Mouse (Mus musculus) small intestine, adult 2 months (tissue): ENCODE measurements around the gene Rasgef1b. TPM values are rescaled to one million over a fixed set of nuclear protein-coding genes. Genes with fewer than 3 reads are reported as not detected.

ENCODE experiments used
- H3K27ac ChIP-seq: fragments of 200-500 bp; 2 replicates; pipeline ENCODE4 v1.5.1; 2012; ENCODE audit warnings: low read depth, low read length, control low read depth, inconsistent platforms; ENCODE audit not compliant: insufficient read depth
- H3K27me3 ChIP-seq: fragments of 200-500 bp; 2 replicates; pipeline ENCODE4 v1.6.1; 2012; ENCODE audit warnings: mild to moderate bottlenecking, moderate library complexity, low read length, inconsistent platforms; ENCODE audit not compliant: control insufficient read depth, insufficient read depth
- H3K36me3 ChIP-seq: fragments of 200-500 bp; 2 replicates; pipeline ENCODE4 v1.6.1; 2012; ENCODE audit warnings: mild to moderate bottlenecking, low read length, control low read depth, inconsistent platforms; ENCODE audit not compliant: control insufficient read depth, insufficient read depth
- H3K4me1 ChIP-seq: fragments of 200-500 bp; 2 replicates; pipeline ENCODE4 v1.6.1; 2012; ENCODE audit warnings: low read length, inconsistent platforms, mixed read lengths; ENCODE audit not compliant: control insufficient read depth, insufficient read depth, insufficient read length
- H3K4me3 ChIP-seq: fragments of 200-500 bp; 2 replicates; pipeline ENCODE4 v1.5.1; 2012; ENCODE audit warnings: low read depth, mild to moderate bottlenecking, control low read depth, inconsistent platforms, low read length, moderate library complexity
- CTCF ChIP-seq: fragments of 200-500 bp; IDR thresholded peaks from 2 replicates; pipeline ENCODE4 v1.5.1; 2012; ENCODE audit warnings: low read depth, mild to moderate bottlenecking, control low read depth, inconsistent platforms, low read length, moderate library complexity, mixed read lengths; ENCODE audit not compliant: insufficient replicate concordance, insufficient read length; ENCODE audit errors: extremely low read depth
- POLR2A ChIP-seq: fragments of 200-500 bp; IDR thresholded peaks from 2 replicates; pipeline ENCODE4 v1.6.1; 2012; ENCODE audit warnings: low read depth, mild to moderate bottlenecking, control low read depth, inconsistent platforms, low read length, moderate library complexity
- WGBS: fragments of 180-500 bp; shearing (Covaris S2); methylation state at CpG from one replicate; pipeline ENCODE4 v1.1.7; 2018; 5-methylcytosine and 5-hydroxymethylcytosine counted together
- polyA plus RNA-seq: library from polyadenylated mRNA; depleted of rRNA; stranded (reverse); fragments of >200 nt; gene quantifications from 2 replicates; pipeline ENCODE4 v1.2.3, GENCODE M21; 2012

Rasgef1b gene
- polyA plus RNA-seq, 1 experiment: 16.2 TPM

- H3K4me1 ChIP-seq: peaks cover 6% of the 10 kb centered on the region; the same call in 1 of the 2 replicates
- TF ChIP-seq POLR2A: no peak
- TF ChIP-seq CTCF: no peak
- 5% methylated on average over 18 of the region's 18 CpGs for WGBS
- peak overlapping the region; percentile 24 for H3K4me3 ChIP-seq
- H3K27me3 ChIP-seq: peaks cover 12% of the 10 kb centered on the region
- no peak overlapping the region for H3K27ac ChIP-seq
- H3K36me3 ChIP-seq: no peaks in the 10 kb centered on the region
Measured at GRCm38 (mm10) chr5:99729361-99729882, 557 bp upstream of the Rasgef1b start.

- Histone ChIP-seq H3K4me3 (peak overlapping the region; percentile 67), H3K4me1 (peaks cover 6% of the 10 kb centered on the region; the same call in 1 of the 2 replicates), H3K36me3 (no peaks in the 10 kb centered on the region), H3K27ac (no peak overlapping the region), H3K27me3 (peaks cover 12% of the 10 kb centered on the region)
- TF ChIP-seq CTCF (no peak), POLR2A (no peak)
- under 1% methylated on average over 15 of the region's 15 CpGs for whole genome bisulfite sequencing
Measured at GRCm38 (mm10) chr5:99728027-99728451, 826 bp downstream of the Rasgef1b start.

GRCm38 (mm10) chr5:99723941-99724340 is 4.9 kb downstream of the Rasgef1b start:
- TF ChIP-seq POLR2A (no peak), CTCF (no peak)
- no peak overlapping the region for H3K4me3 ChIP-seq
- no peaks in the 10 kb centered on the region for H3K36me3 ChIP-seq
- H3K27me3 ChIP-seq: peaks cover 11% of the 10 kb centered on the region
- H3K27ac ChIP-seq: no peak overlapping the region
- H3K4me1 ChIP-seq: peaks cover 3% of the 10 kb centered on the region; the same call in 1 of the 2 replicates
- 90% methylated on average over 6 of the region's 6 CpGs for WGBS

- WGBS: 87% methylated on average over 2 of the region's 2 CpGs
- H3K4me1 ChIP-seq: no peaks in the 10 kb centered on the region
- H3K27ac ChIP-seq: no peak overlapping the region
- H3K36me3 ChIP-seq: no peaks in the 10 kb centered on the region
- TF ChIP-seq POLR2A (no peak), CTCF (no peak)
- H3K27me3 ChIP-seq: no peaks in the 10 kb centered on the region; the same call in none of the 2 replicates
- no peak overlapping the region for H3K4me3 ChIP-seq
Measured at GRCm38 (mm10) chr5:99722310-99722709, 6.6 kb downstream of the Rasgef1b start.

- H3K27me3 ChIP-seq: no peaks in the 10 kb centered on the region
- no peaks in the 10 kb centered on the region for H3K36me3 ChIP-seq
- H3K27ac ChIP-seq: no peak overlapping the region
- no peak overlapping the region for H3K4me3 ChIP-seq
- no peaks in the 10 kb centered on the region for H3K4me1 ChIP-seq
- WGBS: 76% methylated on average over 2 of the region's 2 CpGs
- no peak for TF ChIP-seq POLR2A
- no peak for TF ChIP-seq CTCF
Measured at GRCm38 (mm10) chr5:99720554-99720953, 8.3 kb downstream of the Rasgef1b start.

- TF ChIP-seq POLR2A (no peak), CTCF (no peak)
- H3K36me3 ChIP-seq: no peaks in the 10 kb centered on the region
- H3K27ac ChIP-seq: no peak overlapping the region
- 77% methylated on average over 8 of the region's 8 CpGs for WGBS
- H3K4me3 ChIP-seq: no peak overlapping the region
- H3K27me3 ChIP-seq: no peaks in the 10 kb centered on the region
- no peaks in the 10 kb centered on the region for H3K4me1 ChIP-seq
Measured at GRCm38 (mm10) chr5:99717917-99718316, 10.9 kb downstream of the Rasgef1b start.

GRCm38 (mm10) chr5:99715281-99715744 is 13.6 kb downstream of the Rasgef1b start:
- no peaks in the 10 kb centered on the region for H3K36me3 ChIP-seq
- no peak for TF ChIP-seq POLR2A
- no peak for TF ChIP-seq CTCF
- H3K27ac ChIP-seq: no peak overlapping the region
- no peaks in the 10 kb centered on the region for H3K4me1 ChIP-seq
- no peak overlapping the region for H3K4me3 ChIP-seq
- H3K27me3 ChIP-seq: no peaks in the 10 kb centered on the region
- WGBS: 59% methylated on average over 5 of the region's 5 CpGs

- WGBS: 70% methylated on average over 2 of the region's 2 CpGs
Measured at GRCm38 (mm10) chr5:99711947-99712346, 16.9 kb downstream of the Rasgef1b start.

More at GRCm38 (mm10) chr5:99711947-99712346, 16.9 kb downstream of the Rasgef1b start:
- TF ChIP-seq CTCF: no peak
- Histone ChIP-seq H3K4me3 (no peak overlapping the region), H3K27me3 (no peaks in the 10 kb centered on the region), H3K27ac (no peak overlapping the region), H3K4me1 (no peaks in the 10 kb centered on the region), H3K36me3 (no peaks in the 10 kb centered on the region)
